Mouse (Mus musculus): ENCODE data around the gene Smurf2. TPM values are rescaled to one million over a fixed set of nuclear protein-coding genes. Genes with fewer than 3 reads are reported as not detected.
A peak's percentile ranks its signal among the peaks of the same experiment; 100 is the strongest.

Gene Smurf2
- polyA plus RNA-seq (2012; rRNA removed) (22.1 and 24.0 TPM in 2 replicates), polyA plus RNA-seq (2014; fragmentation: Nextera tagmentation; extraction: Ambion mirVana) (21.2 and 22.4 TPM in 2 replicates)

GRCm38 (mm10) chr11:106920551-106921379, at the start of gene Smurf2:
Smurf2 (minus strand) TSS chr11:106920715.
- 4% methylated on average over 32 of the region's 72 CpGs for WGBS
- Histone ChIP-seq H3K4me3 (replicated peaks; ENCODE audit: low read length) (peak within 1 kb of the TSS; percentile 87), H3K27ac (replicated peaks; ENCODE audit: low read depth, low read length) (peak within 1 kb of the TSS; percentile 94), H3K4me2 (replicated peaks; ENCODE audit: low read depth, low read length, severe bottlenecking) (peak within 1 kb of the TSS; percentile 71), H3K27me3 (ENCODE audit: control insufficient read depth, insufficient read depth, low read length) (no peaks in the 10 kb centered on the region), H3K4me1 (ENCODE audit: control insufficient read depth, insufficient read depth, low read length) (peaks cover 16% of the 10 kb centered on the region), H3K9me3 (ENCODE audit: control insufficient read depth, low read length) (no peaks in the 10 kb centered on the region), H3K36me3 (ENCODE audit: control insufficient read depth, insufficient read depth, low read length) (no peaks in the 10 kb centered on the region), H3K9ac (ENCODE audit: low read depth, low read length, severe bottlenecking) (peak within 1 kb of the TSS; percentile 96)
- DNase-seq (ENCODE audit: low spot score), result peak; percentile 88
- TF ChIP-seq POLR2A (IDR thresholded peaks at IDR 0.05; ENCODE audit: borderline replicate concordance, extremely low read depth, insufficient read depth, insufficient read length), result peak; percentile 95; the same call in 1 of the 2 replicates
- peak; percentile 94 for ATAC-seq (ENCODE audit: low FRiP score, low read depth)

- WGBS, result 94% methylated on average over 8 of the region's 8 CpGs
- no peak for TF ChIP-seq POLR2A (IDR thresholded peaks at IDR 0.05; ENCODE audit: borderline replicate concordance, extremely low read depth, insufficient read depth, insufficient read length)
- H3K36me3 ChIP-seq (ENCODE audit: control insufficient read depth, insufficient read depth, low read length), result no peaks in the 10 kb centered on the region
- no peak overlapping the region for H3K4me2 ChIP-seq (replicated peaks; ENCODE audit: low read depth, low read length, severe bottlenecking)
- H3K27ac ChIP-seq (replicated peaks; ENCODE audit: low read depth, low read length), result no peak overlapping the region
- no peak overlapping the region for H3K4me3 ChIP-seq (replicated peaks; ENCODE audit: low read length)
- no peaks in the 10 kb centered on the region for H3K9me3 ChIP-seq (ENCODE audit: control insufficient read depth, low read length)
- no peaks in the 10 kb centered on the region for H3K27me3 ChIP-seq (ENCODE audit: control insufficient read depth, insufficient read depth, low read length)
- no peaks in the 10 kb centered on the region for H3K4me1 ChIP-seq (ENCODE audit: control insufficient read depth, insufficient read depth, low read length)
- no peak overlapping the region for H3K9ac ChIP-seq (ENCODE audit: low read depth, low read length, severe bottlenecking)
- DNase-seq (ENCODE audit: low spot score) (no peak), ATAC-seq (ENCODE audit: low FRiP score, low read depth) (no peak)
These were observed 49.3 kb upstream of the Smurf2 start for GRCm38 (mm10) chr11:106969798-106970197.

GRCm38 (mm10) chr11:106967630-106968029, 47.1 kb upstream of the Smurf2 start:
- H3K9ac ChIP-seq (ENCODE audit: low read depth, low read length, severe bottlenecking), result no peak overlapping the region
- H3K4me2 ChIP-seq (replicated peaks; ENCODE audit: low read depth, low read length, severe bottlenecking), result no peak overlapping the region
- H3K9me3 ChIP-seq (ENCODE audit: control insufficient read depth, low read length), result 0 out of 2 replicates have a peak, but pooled peaks cover 3% of the 10 kb centered on the region
- TF ChIP-seq POLR2A (IDR thresholded peaks at IDR 0.05; ENCODE audit: borderline replicate concordance, extremely low read depth, insufficient read depth, insufficient read length), result no peak
- no peaks in the 10 kb centered on the region for H3K36me3 ChIP-seq (ENCODE audit: control insufficient read depth, insufficient read depth, low read length)
- WGBS, result 65% methylated on average over 10 of the region's 10 CpGs
- no peak overlapping the region for H3K27ac ChIP-seq (replicated peaks; ENCODE audit: low read depth, low read length)
- H3K4me3 ChIP-seq (replicated peaks; ENCODE audit: low read length), result no peak overlapping the region
- DNase-seq (ENCODE audit: low spot score), result no peak
- ATAC-seq (ENCODE audit: low FRiP score, low read depth), result no peak
- no peaks in the 10 kb centered on the region for H3K27me3 ChIP-seq (ENCODE audit: control insufficient read depth, insufficient read depth, low read length)
- no peaks in the 10 kb centered on the region for H3K4me1 ChIP-seq (ENCODE audit: control insufficient read depth, insufficient read depth, low read length)

- Histone ChIP-seq H3K4me1 (ENCODE audit: control insufficient read depth, insufficient read depth, low read length) (no peaks in the 10 kb centered on the region), H3K9me3 (ENCODE audit: control insufficient read depth, low read length) (0 out of 2 replicates have a peak, but pooled peaks cover 3% of the 10 kb centered on the region), H3K4me3 (replicated peaks; ENCODE audit: low read length) (no peak overlapping the region), H3K9ac (ENCODE audit: low read depth, low read length, severe bottlenecking) (no peak overlapping the region), H3K36me3 (ENCODE audit: control insufficient read depth, insufficient read depth, low read length) (no peaks in the 10 kb centered on the region), H3K27me3 (ENCODE audit: control insufficient read depth, insufficient read depth, low read length) (no peaks in the 10 kb centered on the region), H3K27ac (replicated peaks; ENCODE audit: low read depth, low read length) (no peak overlapping the region), H3K4me2 (replicated peaks; ENCODE audit: low read depth, low read length, severe bottlenecking) (no peak overlapping the region)
- 86% methylated on average over 4 of the region's 4 CpGs for WGBS
- no peak for TF ChIP-seq POLR2A (IDR thresholded peaks at IDR 0.05; ENCODE audit: borderline replicate concordance, extremely low read depth, insufficient read depth, insufficient read length)
- DNase-seq (ENCODE audit: low spot score), result no peak
- ATAC-seq (ENCODE audit: low FRiP score, low read depth), result no peak
These were observed 45.4 kb upstream of the Smurf2 start for GRCm38 (mm10) chr11:106965881-106966280.

- Histone ChIP-seq H3K4me1 (ENCODE audit: control insufficient read depth, insufficient read depth, low read length) (0 out of 2 replicates have a peak, but pooled peaks cover 2% of the 10 kb centered on the region), H3K9ac (ENCODE audit: low read depth, low read length, severe bottlenecking) (no peak overlapping the region), H3K27ac (replicated peaks; ENCODE audit: low read depth, low read length) (no peak overlapping the region), H3K27me3 (ENCODE audit: control insufficient read depth, insufficient read depth, low read length) (no peaks in the 10 kb centered on the region), H3K4me3 (replicated peaks; ENCODE audit: low read length) (no peak overlapping the region), H3K36me3 (ENCODE audit: control insufficient read depth, insufficient read depth, low read length) (no peaks in the 10 kb centered on the region), H3K4me2 (replicated peaks; ENCODE audit: low read depth, low read length, severe bottlenecking) (no peak overlapping the region), H3K9me3 (ENCODE audit: control insufficient read depth, low read length) (0 out of 2 replicates have a peak, but pooled peaks cover 3% of the 10 kb centered on the region)
- no peak for TF ChIP-seq POLR2A (IDR thresholded peaks at IDR 0.05; ENCODE audit: borderline replicate concordance, extremely low read depth, insufficient read depth, insufficient read length)
- WGBS, result 89% methylated on average over 9 of the region's 9 CpGs
- no peak for ATAC-seq (ENCODE audit: low FRiP score, low read depth)
- no peak for DNase-seq (ENCODE audit: low spot score)
These were observed 41.8 kb upstream of the Smurf2 start for GRCm38 (mm10) chr11:106962310-106962709.

All from limb, embryonic 14.5 days (tissue).